Mouse (Mus musculus): ENCODE data around the gene Gpc6. TPM values are rescaled to one million over a fixed set of nuclear protein-coding genes. Genes with fewer than 3 reads are reported as not detected.

Gene Gpc6
- polyA plus RNA-seq, 1 experiment from 2014 or later = 24.6 TPM

- Histone ChIP-seq H3K27me3 (replicated peaks) (no peaks in the 10 kb centered on the region), H3K27ac (replicated peaks) (no peak overlapping the region), H3K9me3 (replicated peaks) (no peaks in the 10 kb centered on the region), H3K36me3 (no peaks in the 10 kb centered on the region), H3K4me1 (peaks cover 13% of the 10 kb centered on the region), H3K4me3 (replicated peaks) (no peak overlapping the region), H3K4me2 (no peak overlapping the region), H3K9ac (replicated peaks) (no peak overlapping the region)
- 91% methylated on average over 9 of the region's 9 CpGs for WGBS
- no peak for ATAC-seq (ENCODE audit: low FRiP score)
Measured at GRCm38 (mm10) chr14:117904300-117904699, 979.2 kb downstream of the Gpc6 start.

GRCm38 (mm10) chr14:117905701-117906100, 980.6 kb downstream of the Gpc6 start:
- 7% methylated on average over 10 of the region's 10 CpGs for WGBS
- Histone ChIP-seq H3K4me2 (peak overlapping the region; percentile 23), H3K4me3 (replicated peaks) (no peak overlapping the region), H3K27me3 (replicated peaks) (no peaks in the 10 kb centered on the region), H3K9me3 (replicated peaks) (no peaks in the 10 kb centered on the region), H3K4me1 (peaks cover 19% of the 10 kb centered on the region), H3K9ac (replicated peaks) (0 out of 2 replicates have a peak overlapping the region, but pooled peaks have one; percentile 20), H3K27ac (replicated peaks) (no peak overlapping the region), H3K36me3 (no peaks in the 10 kb centered on the region)
- no peak for ATAC-seq (ENCODE audit: low FRiP score)

- Histone ChIP-seq H3K4me3 (replicated peaks) (no peak overlapping the region), H3K4me1 (peaks cover 19% of the 10 kb centered on the region), H3K36me3 (no peaks in the 10 kb centered on the region), H3K9me3 (replicated peaks) (no peaks in the 10 kb centered on the region), H3K4me2 (no peak overlapping the region), H3K27ac (replicated peaks) (no peak overlapping the region), H3K9ac (replicated peaks) (no peak overlapping the region), H3K27me3 (replicated peaks) (no peaks in the 10 kb centered on the region)
- ATAC-seq (ENCODE audit: low FRiP score) = 0 out of 2 replicates have a peak, but pooled peaks have one; percentile 5
- WGBS = 32% methylated on average over 5 of the region's 5 CpGs
Measured at GRCm38 (mm10) chr14:117906361-117906760, 981.2 kb downstream of the Gpc6 start.

GRCm38 (mm10) chr14:117908231-117908920, 983.3 kb downstream of the Gpc6 start:
- Histone ChIP-seq H3K27me3 (replicated peaks) (no peaks in the 10 kb centered on the region), H3K4me3 (replicated peaks) (no peak overlapping the region), H3K4me1 (peaks cover 19% of the 10 kb centered on the region), H3K9me3 (replicated peaks) (no peaks in the 10 kb centered on the region), H3K4me2 (no peak overlapping the region), H3K27ac (replicated peaks) (peak overlapping the region; percentile 41; the same call in 1 of the 2 replicates), H3K36me3 (no peaks in the 10 kb centered on the region), H3K9ac (replicated peaks) (no peak overlapping the region)
- WGBS = 53% methylated on average over 8 of the region's 8 CpGs
- ATAC-seq (ENCODE audit: low FRiP score) = no peak

- Histone ChIP-seq H3K4me1 (peaks cover 19% of the 10 kb centered on the region), H3K36me3 (no peaks in the 10 kb centered on the region), H3K4me2 (no peak overlapping the region), H3K4me3 (replicated peaks) (no peak overlapping the region), H3K9me3 (replicated peaks) (no peaks in the 10 kb centered on the region), H3K27me3 (replicated peaks) (no peaks in the 10 kb centered on the region), H3K9ac (replicated peaks) (no peak overlapping the region), H3K27ac (replicated peaks) (no peak overlapping the region)
- no peak for ATAC-seq (ENCODE audit: low FRiP score)
- 67% methylated on average over 4 of the region's 4 CpGs for WGBS
Measured at GRCm38 (mm10) chr14:117909046-117909445, 983.9 kb downstream of the Gpc6 start.

- no peaks in the 10 kb centered on the region for H3K9me3 ChIP-seq (replicated peaks)
- no peak overlapping the region for H3K4me3 ChIP-seq (replicated peaks)
- WGBS = 14% methylated on average over 7 of the region's 7 CpGs
- no peak overlapping the region for H3K27ac ChIP-seq (replicated peaks)
- H3K36me3 ChIP-seq = no peaks in the 10 kb centered on the region
- H3K4me1 ChIP-seq = peaks cover 18% of the 10 kb centered on the region
- no peak overlapping the region for H3K4me2 ChIP-seq
- H3K9ac ChIP-seq (replicated peaks) = no peak overlapping the region
- no peak for ATAC-seq (ENCODE audit: low FRiP score)
- H3K27me3 ChIP-seq (replicated peaks) = no peaks in the 10 kb centered on the region
Measured at GRCm38 (mm10) chr14:117910323-117910722, 985.2 kb downstream of the Gpc6 start.

- H3K9me3 ChIP-seq (replicated peaks) = no peaks in the 10 kb centered on the region
- no peak overlapping the region for H3K4me3 ChIP-seq (replicated peaks)
- no peaks in the 10 kb centered on the region for H3K27me3 ChIP-seq (replicated peaks)
- H3K4me1 ChIP-seq = peaks cover 6% of the 10 kb centered on the region; the same call in 1 of the 2 replicates
- H3K4me2 ChIP-seq = no peak overlapping the region
- H3K36me3 ChIP-seq = no peaks in the 10 kb centered on the region
- no peak for ATAC-seq (ENCODE audit: low FRiP score)
- no peak overlapping the region for H3K9ac ChIP-seq (replicated peaks)
- 89% methylated on average over 10 of the region's 10 CpGs for WGBS
- H3K27ac ChIP-seq (replicated peaks) = no peak overlapping the region
Measured at GRCm38 (mm10) chr14:117912624-117913270, 987.6 kb downstream of the Gpc6 start.

- no peak overlapping the region for H3K27ac ChIP-seq (replicated peaks)
- no peak overlapping the region for H3K4me3 ChIP-seq (replicated peaks)
Measured at GRCm38 (mm10) chr14:117916577-117916976, 991.5 kb downstream of the Gpc6 start.

GRCm38 (mm10) chr14:117918724-117919123, 993.6 kb downstream of the Gpc6 start:
- 86% methylated on average over 10 of the region's 10 CpGs for WGBS

More at GRCm38 (mm10) chr14:117916577-117916976, 991.5 kb downstream of the Gpc6 start:
- Histone ChIP-seq H3K36me3 (no peaks in the 10 kb centered on the region), H3K9me3 (replicated peaks) (no peaks in the 10 kb centered on the region), H3K4me2 (no peak overlapping the region), H3K4me1 (0 out of 2 replicates have a peak, but pooled peaks cover 3% of the 10 kb centered on the region), H3K27me3 (replicated peaks) (no peaks in the 10 kb centered on the region), H3K9ac (replicated peaks) (no peak overlapping the region)
- ATAC-seq (ENCODE audit: low FRiP score) = no peak
- 82% methylated on average over 8 of the region's 8 CpGs for WGBS

GRCm38 (mm10) chr14:117919612-117920011, 994.5 kb downstream of the Gpc6 start:
- Histone ChIP-seq H3K36me3 (no peaks in the 10 kb centered on the region), H3K4me1 (0 out of 2 replicates have a peak, but pooled peaks cover 5% of the 10 kb centered on the region), H3K9me3 (replicated peaks) (no peaks in the 10 kb centered on the region), H3K27ac (replicated peaks) (no peak overlapping the region), H3K4me2 (no peak overlapping the region), H3K4me3 (replicated peaks) (no peak overlapping the region), H3K27me3 (replicated peaks) (no peaks in the 10 kb centered on the region), H3K9ac (replicated peaks) (no peak overlapping the region)
- WGBS = 99% methylated on average over 5 of the region's 5 CpGs
- no peak for ATAC-seq (ENCODE audit: low FRiP score)

More at GRCm38 (mm10) chr14:117918724-117919123, 993.6 kb downstream of the Gpc6 start:
- no peaks in the 10 kb centered on the region for H3K9me3 ChIP-seq (replicated peaks)
- no peak overlapping the region for H3K27ac ChIP-seq (replicated peaks)
- H3K4me1 ChIP-seq = 0 out of 2 replicates have a peak, but pooled peaks cover 5% of the 10 kb centered on the region
- ATAC-seq (ENCODE audit: low FRiP score) = no peak
- no peaks in the 10 kb centered on the region for H3K27me3 ChIP-seq (replicated peaks)
- no peak overlapping the region for H3K9ac ChIP-seq (replicated peaks)
- no peak overlapping the region for H3K4me3 ChIP-seq (replicated peaks)
- no peak overlapping the region for H3K4me2 ChIP-seq
- H3K36me3 ChIP-seq = no peaks in the 10 kb centered on the region

GRCm38 (mm10) chr14:117921393-117922014, 996.4 kb downstream of the Gpc6 start:
- Histone ChIP-seq H3K9me3 (replicated peaks) (no peaks in the 10 kb centered on the region), H3K4me3 (replicated peaks) (no peak overlapping the region), H3K4me1 (0 out of 2 replicates have a peak, but pooled peaks cover 5% of the 10 kb centered on the region), H3K27ac (replicated peaks) (no peak overlapping the region), H3K27me3 (replicated peaks) (no peaks in the 10 kb centered on the region), H3K9ac (replicated peaks) (no peak overlapping the region), H3K4me2 (no peak overlapping the region), H3K36me3 (no peaks in the 10 kb centered on the region)
- ATAC-seq (ENCODE audit: low FRiP score) = no peak
- WGBS = 70% methylated on average over 18 of the region's 18 CpGs
